Mouse (Mus musculus): ENCODE data around the gene Rnf19b. TPM values are rescaled to one million over a fixed set of nuclear protein-coding genes. Genes with fewer than 3 reads are reported as not detected.
A peak's percentile ranks its signal among the peaks of the same experiment; 100 is the strongest.

Rnf19b gene
- total RNA-seq, 2 experiments from 2014 or later, result 13.6 to 15.5 TPM

DNA sequence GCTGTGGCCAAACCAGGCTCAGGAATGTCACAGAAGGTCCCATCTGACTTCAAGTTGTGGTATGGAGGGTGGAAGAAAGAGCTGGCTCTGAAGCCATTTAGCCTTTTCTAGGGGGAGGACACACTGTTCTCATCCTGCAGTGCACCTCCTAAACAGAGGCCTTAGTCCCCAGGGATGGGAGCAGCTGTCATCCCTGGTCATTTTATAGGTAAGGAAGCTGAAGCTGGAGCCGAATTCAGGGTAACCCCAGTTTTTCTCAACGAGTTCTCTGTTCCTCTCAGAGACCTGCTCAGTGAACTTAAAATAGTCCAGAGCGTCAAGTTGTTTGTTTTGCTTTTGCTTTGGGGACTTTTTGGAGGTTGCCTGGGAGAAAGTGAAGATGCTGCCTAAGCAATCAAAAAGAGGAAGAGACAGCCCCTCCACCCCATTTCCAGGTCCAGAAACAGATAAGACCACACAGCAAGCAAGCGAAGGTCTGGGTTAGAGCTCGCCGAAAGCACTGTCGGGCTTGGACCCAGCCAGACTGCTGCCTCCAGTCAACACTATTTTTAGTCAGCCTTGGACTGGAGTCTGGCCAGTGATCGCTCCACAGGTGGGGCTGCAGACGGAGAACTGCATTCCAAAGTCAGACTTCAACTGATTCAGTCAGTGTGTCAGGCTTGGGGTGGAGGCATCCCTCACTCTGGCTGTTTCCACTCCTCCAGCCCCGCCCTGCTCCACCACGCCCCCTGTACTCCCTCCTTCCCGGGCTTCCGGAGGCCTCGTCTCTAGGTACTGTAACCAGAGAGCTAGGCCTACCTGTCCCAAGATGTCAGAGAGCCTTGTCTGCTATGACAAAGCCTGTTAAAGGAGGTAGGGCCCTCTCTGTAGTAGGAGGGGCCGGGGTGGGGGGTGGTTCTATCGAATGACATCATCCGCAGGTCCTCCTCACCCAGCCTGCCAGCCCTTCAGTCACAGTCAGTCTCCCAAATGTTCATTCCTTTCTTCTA, 24.8 kb upstream of the Rnf19b start:
- intact Hi-C loops (cut with DNase I; ENCODE audit: low total_unique reads), result no loop called here

DNA sequence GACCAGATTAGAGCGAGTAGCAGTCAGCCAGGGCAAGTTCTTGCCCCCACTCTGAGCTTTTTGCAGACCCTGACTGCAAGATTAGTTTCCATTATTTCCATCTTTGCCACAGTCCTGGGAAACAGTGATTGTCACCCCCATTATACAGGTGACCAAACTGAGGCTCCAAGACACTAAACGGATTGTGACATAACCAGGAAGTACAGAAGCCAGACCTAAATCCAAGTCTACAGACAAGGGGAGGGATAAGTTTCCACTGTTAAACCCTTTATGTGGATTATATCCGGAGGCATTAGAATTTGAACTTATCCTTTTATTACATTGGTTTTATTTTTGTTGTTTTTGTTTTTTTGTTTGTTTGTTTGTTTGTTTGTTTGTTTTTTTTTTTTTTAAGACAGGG, 23.8 kb upstream of the Rnf19b start:
- no peak for DNase-seq
- intact Hi-C loops (cut with DNase I; ENCODE audit: low total_unique reads), result no loop called here

More for the DNA sequence above, 24.8 kb upstream of the Rnf19b start:
- DNase-seq, result peak; percentile 71

DNA sequence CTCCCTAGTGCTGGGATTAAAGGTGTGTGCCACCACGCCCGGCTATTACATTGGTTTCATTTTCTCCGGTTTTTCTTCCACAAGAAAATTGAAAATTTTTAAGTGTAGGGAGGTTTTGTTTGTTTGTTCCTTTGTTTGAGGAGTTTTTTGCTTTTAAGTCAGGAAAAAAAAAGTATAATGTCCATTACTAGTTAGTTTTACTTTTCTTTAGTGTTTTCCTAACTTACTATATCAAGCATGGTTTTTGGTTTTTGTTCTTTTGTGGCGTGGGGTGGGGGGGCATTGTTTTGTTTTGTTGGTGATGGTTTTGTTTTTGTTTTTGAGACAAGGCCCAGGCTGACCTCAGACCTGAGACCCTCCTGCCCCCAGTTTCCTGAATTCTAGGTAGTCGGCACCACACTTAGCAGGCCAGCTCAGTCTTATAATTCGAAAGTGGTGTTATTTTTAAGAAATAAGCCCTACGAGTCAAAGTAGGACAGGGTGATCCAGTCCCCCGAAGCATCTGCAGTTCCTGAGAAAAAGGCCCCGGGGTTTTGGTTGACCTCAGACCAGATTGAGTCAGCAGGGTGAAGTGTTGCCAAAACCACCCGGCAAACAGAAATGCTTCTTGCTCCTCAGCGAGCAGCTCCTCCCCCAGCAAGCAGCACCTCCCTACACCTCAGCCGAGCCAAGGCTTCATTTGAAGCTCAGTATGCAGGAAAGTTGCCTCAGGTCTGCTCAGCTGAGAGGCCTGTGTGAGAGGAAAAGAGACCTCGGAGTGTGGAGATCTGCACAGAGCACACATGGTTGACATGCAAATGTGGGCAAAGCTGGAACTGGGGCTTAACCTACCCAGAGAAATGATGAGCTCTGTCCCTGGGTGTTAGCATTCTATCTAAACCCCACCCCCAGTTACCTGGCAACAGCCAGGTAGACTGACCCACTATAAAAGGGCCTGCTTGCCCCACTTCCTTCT, 23.1 kb upstream of the Rnf19b start:
- intact Hi-C loops (cut with DNase I; ENCODE audit: low total_unique reads), result no loop called here
- peak; percentile 79 for DNase-seq

DNA sequence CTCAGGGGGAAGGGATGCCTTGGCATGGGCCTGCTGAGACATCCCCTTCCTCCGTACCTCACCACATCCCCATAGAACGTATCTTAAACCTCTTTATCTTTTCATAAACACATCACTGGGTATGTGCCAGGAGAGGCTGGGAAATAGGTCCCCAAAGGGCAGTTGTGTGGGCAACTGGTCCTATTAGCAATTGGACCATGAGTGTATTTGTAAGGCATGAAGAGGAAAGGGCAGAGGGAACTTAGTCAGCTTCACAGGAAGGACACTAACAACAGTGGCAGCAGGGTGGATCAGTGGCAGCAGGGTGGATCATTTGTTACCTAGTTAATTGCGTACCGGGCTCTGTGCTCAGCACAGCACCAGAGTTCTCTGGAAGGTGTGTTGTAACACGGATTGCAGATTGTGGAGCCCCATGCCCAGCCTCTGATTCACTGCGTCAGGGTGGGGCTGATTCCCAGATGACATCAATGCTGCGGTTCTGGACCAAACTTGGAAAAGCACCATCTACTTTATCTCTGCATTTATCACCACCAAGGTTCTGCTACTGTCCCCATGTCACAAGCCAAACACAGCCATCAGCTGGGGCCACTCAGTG, 22.1 kb upstream of the Rnf19b start:
- intact Hi-C loops (cut with DNase I; ENCODE audit: low total_unique reads), result no loop called here
- no peak for DNase-seq

DNA sequence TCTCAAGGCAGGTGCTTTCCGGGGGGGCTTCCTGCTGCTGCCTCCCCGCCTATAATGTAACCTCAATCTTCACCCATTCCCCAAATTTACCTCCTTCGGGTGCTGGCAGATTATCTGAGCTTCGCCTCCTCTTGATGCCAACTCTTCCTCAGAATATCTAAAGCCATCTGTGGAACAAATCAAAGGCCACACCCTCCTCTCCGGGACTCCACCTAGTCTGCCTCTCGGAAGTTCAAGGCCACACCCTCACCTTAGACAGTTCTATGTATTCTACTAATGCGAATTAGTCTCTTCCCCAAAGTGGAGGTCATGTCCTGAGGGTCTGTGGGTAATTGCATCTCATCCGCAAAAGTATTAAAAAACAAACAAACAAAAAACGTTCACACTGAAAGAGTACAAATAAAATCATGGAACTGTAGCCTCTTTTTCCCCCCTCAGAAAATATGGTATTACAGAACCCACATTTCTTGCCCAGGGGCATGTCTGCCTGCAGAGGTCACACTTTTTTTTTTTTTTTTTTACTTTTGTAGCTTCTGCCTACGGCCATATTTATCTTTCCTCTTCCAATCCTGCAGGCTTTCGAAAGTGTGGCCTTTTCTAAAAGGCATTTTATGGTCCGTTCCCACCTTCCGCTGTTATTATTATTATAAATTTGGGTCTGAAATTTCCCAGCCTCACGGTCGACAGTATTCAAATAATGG, 10.2 kb upstream of the Rnf19b start:
- no peak for DNase-seq
- intact Hi-C loops (cut with DNase I; ENCODE audit: low total_unique reads), result no loop called here

DNA sequence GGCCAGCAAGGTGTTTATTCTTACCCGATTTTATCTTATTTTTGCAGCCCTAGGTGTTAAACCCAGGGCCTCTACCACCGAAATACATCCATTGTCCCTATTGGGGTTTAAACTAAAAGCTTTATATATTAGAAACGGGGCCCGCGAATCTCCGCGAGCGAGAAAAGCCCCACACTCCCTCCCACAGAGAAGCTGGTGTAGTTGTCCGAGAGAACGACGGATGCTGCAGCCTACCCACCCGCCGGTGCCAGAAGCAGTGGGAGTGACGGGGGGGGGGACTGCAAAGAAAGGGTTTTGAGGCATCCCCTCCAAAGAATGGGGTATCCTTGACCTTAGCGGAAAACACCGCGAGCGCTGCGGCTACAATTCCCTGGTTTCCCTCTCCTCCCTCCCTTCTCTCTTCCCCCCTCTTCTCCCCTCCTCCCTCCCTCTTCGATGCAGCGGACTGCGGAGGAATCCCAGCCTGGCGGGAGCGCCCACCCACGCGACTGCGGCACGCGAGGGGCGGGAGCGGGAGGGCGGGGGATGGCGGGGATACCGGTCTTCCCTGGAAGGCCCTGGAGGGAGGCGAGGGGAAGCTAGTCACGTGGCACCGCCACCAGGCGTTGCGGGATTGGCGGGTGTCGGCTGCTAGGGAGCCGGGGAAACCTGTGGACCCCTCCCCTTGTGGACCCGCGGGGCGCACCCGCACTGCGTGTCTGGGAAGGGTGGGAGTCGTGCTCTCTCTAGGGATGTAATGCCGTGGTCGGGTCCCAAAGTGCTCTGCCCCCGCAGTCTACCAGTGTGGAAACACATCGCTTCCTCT, 9.4 kb upstream of the Rnf19b start:
- intact Hi-C loops (cut with DNase I; ENCODE audit: low total_unique reads), result no loop called here
- peak; percentile 71 for DNase-seq

DNA sequence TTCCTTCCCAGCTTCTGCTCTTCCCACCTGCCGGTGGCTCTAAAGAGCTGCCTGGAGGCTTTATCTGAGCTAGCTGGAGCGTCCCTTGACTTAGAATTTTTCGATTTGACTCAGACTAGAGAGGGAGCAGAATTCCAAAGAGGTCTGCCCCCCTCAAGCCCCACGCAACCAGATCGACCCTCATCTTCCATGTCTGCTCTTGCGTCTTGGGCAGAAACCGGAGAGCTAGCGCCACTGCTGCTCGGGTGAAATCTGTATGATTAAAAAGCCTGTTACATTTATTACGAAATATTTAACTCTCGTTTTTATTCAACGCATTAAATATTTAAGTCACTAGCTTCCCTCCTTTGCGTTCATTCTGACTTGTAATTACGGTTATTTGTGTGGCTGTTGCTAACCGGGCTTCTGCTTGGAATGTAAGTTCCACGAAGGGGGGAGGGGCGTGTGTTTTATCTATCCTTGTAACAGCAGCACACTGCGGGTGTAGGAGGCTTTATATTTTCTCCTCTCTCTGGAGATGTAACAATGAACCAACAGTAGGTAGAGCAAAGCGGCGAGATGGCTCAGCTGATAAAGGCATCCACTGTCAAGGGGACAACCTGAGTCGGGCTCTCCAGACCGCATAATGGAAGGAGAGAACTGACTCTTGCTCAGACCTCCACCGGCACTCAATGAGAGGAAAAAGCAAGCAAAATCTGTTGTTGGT, 8.6 kb upstream of the Rnf19b start:
- no peak for DNase-seq
- intact Hi-C loops (cut with DNase I; ENCODE audit: low total_unique reads), result no loop called here

DNA sequence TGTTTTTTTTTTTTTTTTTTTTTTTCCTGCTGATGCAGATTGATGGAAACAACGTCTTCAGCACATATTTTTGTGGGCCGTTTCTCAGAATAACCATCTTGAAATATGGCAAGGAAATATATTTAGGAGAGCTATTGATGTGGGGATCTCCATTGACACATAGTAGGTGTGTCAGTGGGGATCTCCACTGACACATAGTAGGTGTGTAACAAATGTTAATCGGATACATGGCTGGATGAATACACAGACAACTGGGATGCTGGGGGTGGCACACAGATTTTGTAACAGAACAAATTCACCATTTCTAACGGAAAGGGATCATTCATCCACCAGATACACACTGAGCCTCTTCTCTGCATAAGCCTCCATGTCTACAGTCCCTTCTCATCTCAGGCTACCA, 7.7 kb upstream of the Rnf19b start:
- no peak for DNase-seq
- intact Hi-C loops (cut with DNase I; ENCODE audit: low total_unique reads), result no loop called here

DNA sequence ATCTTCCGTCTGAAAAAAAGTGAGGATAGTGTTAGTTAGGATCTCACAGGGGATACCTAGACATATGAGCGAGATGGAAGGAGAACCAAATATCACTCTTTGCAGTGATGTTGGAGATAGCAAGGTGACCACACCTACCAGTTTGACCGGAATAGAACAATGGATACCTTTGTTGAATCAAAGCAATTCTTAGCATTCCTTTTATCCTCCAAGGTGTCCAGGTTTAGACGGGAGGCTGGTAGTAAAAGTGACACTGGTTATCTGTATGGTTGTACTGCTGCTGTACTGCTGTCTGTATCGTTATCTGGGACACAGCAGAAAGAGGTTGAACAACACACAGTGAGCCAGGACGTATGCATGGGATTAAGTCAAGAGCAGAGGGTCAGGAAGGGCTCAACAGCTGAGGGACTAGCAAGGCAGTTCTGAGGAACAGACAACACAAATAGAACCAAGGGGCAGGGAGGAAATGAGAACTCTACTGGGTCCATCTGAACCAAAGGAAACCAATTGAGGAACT, 7.1 kb upstream of the Rnf19b start:
- DNase-seq, result no peak
- intact Hi-C loops (cut with DNase I; ENCODE audit: low total_unique reads), result no loop called here

DNA sequence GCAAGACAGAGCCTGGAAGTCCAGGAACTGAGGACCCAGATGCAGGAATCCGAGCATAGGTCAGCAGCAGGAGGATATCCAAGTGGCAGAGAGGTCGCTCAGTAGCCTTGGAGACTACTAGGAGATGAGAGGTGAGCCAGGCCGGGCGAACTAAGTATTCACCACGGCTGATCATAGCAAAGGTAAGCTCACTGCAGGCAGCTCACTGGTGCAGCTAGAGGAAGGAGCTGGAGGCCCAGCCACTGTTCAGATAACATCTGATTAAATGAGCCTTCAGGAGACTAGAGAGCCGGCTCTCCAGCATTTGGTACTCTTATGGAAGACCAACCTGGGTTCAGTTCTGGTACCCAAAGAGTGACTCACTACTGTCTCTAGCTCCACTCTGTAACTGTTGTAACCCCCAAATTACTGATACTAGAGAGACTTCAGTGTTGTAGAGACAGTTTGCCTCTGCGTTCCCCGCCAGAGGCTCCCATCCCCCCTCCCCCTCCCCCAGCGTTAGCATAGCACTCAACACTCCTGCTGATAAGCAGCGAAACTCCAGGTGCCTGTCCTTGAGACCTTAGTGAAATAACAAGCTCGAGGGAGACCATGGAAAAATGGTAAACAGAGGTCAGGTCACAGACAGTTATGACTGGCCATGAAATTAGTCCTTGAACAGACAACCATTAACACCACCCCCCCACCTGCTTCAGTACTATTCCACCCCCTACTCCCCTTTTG, 6.4 kb upstream of the Rnf19b start:
- no peak for DNase-seq
- intact Hi-C loops (cut with DNase I; ENCODE audit: low total_unique reads), result no loop called here

DNA sequence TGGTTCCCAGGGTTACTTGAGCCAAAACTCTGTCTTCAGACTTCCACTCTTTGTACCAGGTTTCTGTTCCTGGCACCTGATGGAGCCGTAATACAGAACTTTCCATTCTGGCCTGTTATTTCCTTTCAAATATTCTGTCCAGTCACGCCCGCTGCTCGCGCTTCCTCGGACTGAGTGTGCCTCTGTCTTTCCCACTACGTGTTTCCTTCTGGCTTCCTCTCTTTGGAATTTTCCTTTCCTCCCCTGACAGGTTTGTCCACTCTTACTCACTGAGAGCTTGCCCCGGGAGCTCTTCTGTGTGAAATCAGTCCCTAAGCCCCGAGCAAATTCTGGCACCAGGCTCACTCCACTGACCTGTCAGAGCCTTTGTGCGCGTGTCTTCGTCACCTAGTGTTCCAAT, 3.3 kb upstream of the Rnf19b start:
- intact Hi-C loops (cut with DNase I; ENCODE audit: low total_unique reads), result no loop called here
- no peak for DNase-seq

DNA sequence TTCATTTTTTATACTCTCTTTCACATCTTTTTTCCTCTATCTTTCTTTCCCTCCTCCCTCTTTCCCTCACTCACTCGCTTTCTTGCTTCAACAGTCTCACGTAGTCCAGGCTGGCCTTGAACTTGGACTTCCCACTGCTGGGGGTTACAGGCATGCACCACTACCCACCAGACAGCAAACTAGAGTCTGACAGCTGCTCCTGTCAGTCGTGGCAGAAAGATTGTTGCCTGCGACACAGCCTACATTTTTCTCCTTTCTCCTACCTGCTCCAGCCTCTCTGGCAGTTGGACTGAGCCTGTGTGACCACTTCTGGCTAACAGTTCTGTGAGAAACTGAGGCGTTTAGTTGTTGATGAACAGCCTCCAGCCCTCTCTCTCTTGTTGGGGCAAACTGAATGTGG, 2.5 kb upstream of the Rnf19b start:
- no peak for DNase-seq
- intact Hi-C loops (cut with DNase I; ENCODE audit: low total_unique reads), result no loop called here

DNA sequence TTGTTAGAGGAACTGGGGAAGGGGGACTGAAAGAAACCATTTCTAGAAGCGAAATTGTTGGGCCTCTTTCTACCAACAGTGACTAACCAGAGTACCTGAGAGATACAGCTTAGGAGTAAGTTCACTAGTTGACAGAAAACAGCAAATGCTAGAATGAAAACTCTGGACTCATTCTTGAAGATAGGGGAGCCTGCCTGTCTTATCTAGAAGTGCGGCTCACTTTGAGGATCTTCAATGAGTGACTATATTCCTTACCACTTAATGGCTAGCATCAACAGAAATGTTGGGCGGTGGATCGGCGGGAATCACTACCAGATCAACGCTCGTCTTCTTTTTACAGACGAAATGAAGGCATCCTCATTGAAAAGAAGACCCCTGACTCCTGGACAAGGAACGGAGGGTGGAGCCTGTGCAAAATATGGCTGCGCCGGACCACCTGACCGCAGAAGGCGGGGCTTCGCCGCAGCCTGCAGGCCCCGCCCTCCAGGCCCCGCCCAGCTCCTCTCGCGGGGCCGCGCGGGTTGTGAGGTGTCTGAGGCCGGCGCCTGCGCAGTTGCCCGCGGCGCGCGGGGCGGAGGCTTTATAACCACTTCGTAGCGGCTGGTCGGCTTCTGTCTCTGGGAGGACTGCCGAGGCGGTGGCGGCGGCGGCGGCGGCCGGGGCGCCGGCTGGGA, 401 bp upstream of the Rnf19b start:
- intact Hi-C loops (cut with DNase I; ENCODE audit: low total_unique reads), result no loop called here
- peak; percentile 96 for DNase-seq

DNA sequence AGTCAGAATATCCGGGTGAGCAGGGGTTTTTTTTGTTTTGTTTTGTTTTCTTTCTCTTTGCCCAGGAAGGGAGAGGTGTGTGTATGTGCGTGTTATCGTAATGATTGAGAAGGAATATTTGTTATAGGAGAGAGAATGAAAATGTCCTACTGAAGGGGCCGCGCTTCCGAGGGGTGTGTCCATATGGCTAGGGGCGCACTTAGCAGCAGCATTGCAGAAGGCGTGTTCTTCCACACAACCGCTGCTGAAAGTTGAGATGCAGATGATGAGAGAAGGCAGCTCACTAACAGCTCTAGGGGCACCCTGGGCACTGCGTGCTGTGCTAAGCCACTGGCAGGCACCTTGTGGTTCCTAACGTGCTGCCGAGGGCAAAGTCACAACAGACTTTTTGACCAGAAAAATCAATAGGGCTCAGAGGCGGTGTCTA, 1.1 kb downstream of the Rnf19b start:
- intact Hi-C loops (cut with DNase I; ENCODE audit: low total_unique reads), result no loop called here
- DNase-seq, result no peak

DNA sequence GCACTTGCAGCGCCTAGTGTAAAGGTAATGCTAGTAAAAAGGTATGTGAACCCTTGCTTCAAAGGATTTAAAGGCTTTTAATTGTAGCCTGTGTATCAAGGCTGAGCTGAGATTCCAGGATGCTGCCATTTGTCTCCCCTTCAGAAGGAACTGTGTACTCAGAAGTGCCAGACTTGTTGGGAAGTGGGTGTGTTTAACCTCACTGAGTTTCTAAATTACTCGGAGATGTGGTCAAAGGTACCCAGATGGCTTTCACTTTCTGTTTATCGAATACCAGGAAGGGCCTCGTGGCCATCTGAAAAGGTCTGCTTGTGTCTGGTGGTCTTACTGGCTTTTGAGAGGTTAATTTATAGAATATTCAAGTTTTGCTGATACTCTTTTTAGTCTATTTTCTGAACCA, 1.9 kb downstream of the Rnf19b start:
- intact Hi-C loops (cut with DNase I; ENCODE audit: low total_unique reads), result no loop called here
- no peak for DNase-seq

DNA sequence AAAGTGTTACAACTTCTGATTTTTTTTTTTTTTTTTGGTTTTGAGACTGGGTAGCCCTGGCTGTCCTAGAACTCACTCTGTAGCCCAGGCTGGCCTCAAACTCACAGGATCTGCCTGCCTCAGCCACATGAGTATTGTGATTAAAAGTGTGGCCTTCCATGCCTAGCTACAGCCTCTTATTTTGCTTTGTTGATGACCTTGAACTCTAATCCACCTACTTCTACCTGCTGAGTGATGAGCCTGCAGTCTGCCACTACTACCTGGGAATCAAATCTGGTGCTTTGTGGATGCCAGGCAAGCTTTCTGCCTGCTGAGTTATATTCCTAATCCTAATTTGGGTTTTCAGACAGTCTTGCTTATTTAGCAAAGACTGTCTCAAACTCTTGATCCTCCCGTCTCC, 3.4 kb downstream of the Rnf19b start:
- no peak for DNase-seq
- intact Hi-C loops (cut with DNase I; ENCODE audit: low total_unique reads), result no loop called here
